Mouse (Mus musculus) limb, embryonic 14.5 days (tissue): ENCODE data around the gene Pin1. TPM values are rescaled to one million over a fixed set of nuclear protein-coding genes. Genes with fewer than 3 reads are reported as not detected.

Source experiments
- ATAC-seq: fragments of 200-750 bp; cut with Nextera tagmentation; 2 replicates; pipeline ENCODE4 v1.8.0; 2017; ENCODE audit warnings: low read depth, moderate number of reproducible peaks, moderate TSS enrichment; ENCODE audit not compliant: low FRiP score
- DNase-seq: peaks from one replicate; pipeline ENCODE4 v3.0.0-alpha.2; 2015; ENCODE audit warnings: low spot score
- H3K27ac ChIP-seq: fragments of 300-500 bp; sonication (generic); replicated peaks from 2 replicates; pipeline ENCODE4 v1.5.1; 2014; ENCODE audit warnings: low read depth, mild to moderate bottlenecking, low read length, moderate library complexity, mixed read lengths
- H3K27me3 ChIP-seq: fragments of 300-500 bp; sonication (generic); 2 replicates; pipeline ENCODE4 v1.6.1; 2014; ENCODE audit warnings: low read length, mixed read lengths; ENCODE audit not compliant: control insufficient read depth, insufficient read depth
- H3K36me3 ChIP-seq: fragments of 300-500 bp; sonication (generic); 2 replicates; pipeline ENCODE4 v1.6.1; 2014; ENCODE audit warnings: mild to moderate bottlenecking, low read length, moderate library complexity, mixed read lengths; ENCODE audit not compliant: control insufficient read depth, insufficient read depth
- H3K4me1 ChIP-seq: fragments of 300-500 bp; sonication (generic); 2 replicates; pipeline ENCODE4 v1.6.1; 2014; ENCODE audit warnings: antibody characterized with exemption, low read length, mixed read lengths; ENCODE audit not compliant: control insufficient read depth, insufficient read depth
- H3K4me2 ChIP-seq: fragments of 300-500 bp; sonication (generic); replicated peaks from 2 replicates; pipeline ENCODE4 v1.6.1; 2014; ENCODE audit warnings: low read depth, mild to moderate bottlenecking, low read length, moderate library complexity; ENCODE audit not compliant: severe bottlenecking
- H3K4me3 ChIP-seq: fragments of 300-500 bp; sonication (generic); replicated peaks from 2 replicates; pipeline ENCODE4 v1.5.1; 2014; ENCODE audit warnings: low read length
- H3K9ac ChIP-seq: fragments of 300-500 bp; sonication (generic); 2 replicates; pipeline ENCODE4 v1.6.1; 2014; ENCODE audit warnings: mild to moderate bottlenecking, low read depth, low read length, moderate library complexity; ENCODE audit not compliant: severe bottlenecking
- H3K9me3 ChIP-seq: fragments of 300-500 bp; sonication (generic); 2 replicates; pipeline ENCODE4 v1.6.1; 2016; ENCODE audit warnings: low read length; ENCODE audit not compliant: control insufficient read depth
- POLR2A ChIP-seq: fragments of 200-500 bp; IDR thresholded peaks from 2 replicates; pipeline ENCODE4 v1.8.0; 2012; ENCODE audit warnings: inconsistent platforms, mild to moderate bottlenecking, moderate library complexity, borderline replicate concordance; ENCODE audit not compliant: insufficient read depth, insufficient read length; ENCODE audit errors: extremely low read depth
- WGBS: fragments of 180-500 bp; shearing (Covaris S2); extraction: QIAGEN DNeasy Blood & Tissue Kit; methylation state at CpG from one replicate; pipeline ENCODE4 v1.1.7; 2014; 5-methylcytosine and 5-hydroxymethylcytosine counted together
- polyA plus RNA-seq, 2 experiments: library from polyadenylated mRNA; depleted of rRNA in 1 of 2; stranded (reverse) in 1 of 2; unstranded in 1 of 2; fragments of >200 nt; fragmentation: Nextera tagmentation in 1 of 2; extraction: Ambion mirVana in 1 of 2; gene quantifications; 2 replicates each; pipeline versions ENCODE4 v1.2.1 to v1.2.3; 2012 to 2014

The Pin1 gene
- polyA plus RNA-seq, 2 experiments: 28.0 to 47.8 TPM

GRCm38 (mm10) chr9:20644360-20645081, 7.4 kb upstream of the Pin1 start, which contains the start of gene Fbxl12:
Gene Fbxl12 (minus strand): TSS chr9:20644767.
- peak; percentile 82 for DNase-seq
- H3K9me3 ChIP-seq: no peaks in the 10 kb centered on the region
- H3K4me1 ChIP-seq: peaks cover 12% of the 10 kb centered on the region
- ATAC-seq: no peak
- H3K4me3 ChIP-seq: peak within 1 kb of the TSS; percentile 85
- H3K4me2 ChIP-seq: peak within 1 kb of the TSS; percentile 97
- peak within 1 kb of the TSS; percentile 80 for H3K9ac ChIP-seq
- H3K27ac ChIP-seq: peak within 1 kb of the TSS; percentile 92
- WGBS: under 1% methylated on average over 43 of the region's 43 CpGs
- peak; percentile 71; the same call in 1 of the 2 replicates for TF ChIP-seq POLR2A
- H3K27me3 ChIP-seq: no peaks in the 10 kb centered on the region
- peaks cover 31% of the 10 kb centered on the region for H3K36me3 ChIP-seq

GRCm38 (mm10) chr9:20645121-20645520, 6.8 kb upstream of the Pin1 start:
- peak overlapping the region; percentile 79 for H3K27ac ChIP-seq
- no peak for DNase-seq
- peak overlapping the region; percentile 80 for H3K9ac ChIP-seq
- H3K36me3 ChIP-seq: peaks cover 31% of the 10 kb centered on the region
- H3K9me3 ChIP-seq: no peaks in the 10 kb centered on the region
- WGBS: 4% methylated on average over 17 of the region's 17 CpGs
- H3K4me3 ChIP-seq: peak overlapping the region; percentile 85
- H3K27me3 ChIP-seq: no peaks in the 10 kb centered on the region
- H3K4me1 ChIP-seq: peaks cover 12% of the 10 kb centered on the region
- peak overlapping the region; percentile 97 for H3K4me2 ChIP-seq
- TF ChIP-seq POLR2A: no peak
- no peak for ATAC-seq

- no peak overlapping the region; the same call in 1 of the 2 replicates for H3K27ac ChIP-seq
- DNase-seq: no peak
These were observed 364 bp downstream of the Pin1 start for GRCm38 (mm10) chr9:20652260-20652658.

GRCm38 (mm10) chr9:20653859-20654258, 2.0 kb downstream of the Pin1 start:
- no peak overlapping the region for H3K4me3 ChIP-seq
- H3K36me3 ChIP-seq: peaks cover 49% of the 10 kb centered on the region
- H3K27me3 ChIP-seq: no peaks in the 10 kb centered on the region
- no peak for DNase-seq
- no peak overlapping the region for H3K27ac ChIP-seq
- no peaks in the 10 kb centered on the region for H3K9me3 ChIP-seq
- H3K4me2 ChIP-seq: no peak overlapping the region
- no peak for TF ChIP-seq POLR2A
- peaks cover 10% of the 10 kb centered on the region; the same call in 1 of the 2 replicates for H3K4me1 ChIP-seq
- H3K9ac ChIP-seq: no peak overlapping the region
- 92% methylated on average over 3 of the region's 3 CpGs for WGBS
- no peak for ATAC-seq

More at GRCm38 (mm10) chr9:20652260-20652658, 364 bp downstream of the Pin1 start:
- Histone ChIP-seq H3K36me3 (peaks cover 50% of the 10 kb centered on the region), H3K4me1 (peaks cover 10% of the 10 kb centered on the region; the same call in 1 of the 2 replicates), H3K4me2 (peak overlapping the region; percentile 70), H3K9ac (peak overlapping the region; percentile 79), H3K27me3 (no peaks in the 10 kb centered on the region), H3K9me3 (no peaks in the 10 kb centered on the region), H3K4me3 (peak overlapping the region; percentile 95)
- TF ChIP-seq POLR2A: no peak
- under 1% methylated on average over 23 of the region's 25 CpGs for WGBS
- ATAC-seq: peak; percentile 4

GRCm38 (mm10) chr9:20657546-20657945, 5.7 kb downstream of the Pin1 start:
- WGBS: 79% methylated on average over 3 of the region's 3 CpGs
- TF ChIP-seq POLR2A: no peak
- Histone ChIP-seq H3K27me3 (no peaks in the 10 kb centered on the region), H3K9ac (no peak overlapping the region), H3K27ac (no peak overlapping the region), H3K36me3 (peaks cover 73% of the 10 kb centered on the region), H3K4me3 (no peak overlapping the region), H3K9me3 (no peaks in the 10 kb centered on the region), H3K4me2 (no peak overlapping the region), H3K4me1 (peaks cover 8% of the 10 kb centered on the region; the same call in 1 of the 2 replicates)
- no peak for ATAC-seq
- DNase-seq: no peak
